Mouse (Mus musculus) lung, embryonic 14.5 days (tissue): Measurements from ENCODE around the gene Ntpcr. TPM values are rescaled to one million over a fixed set of nuclear protein-coding genes. Genes with fewer than 3 reads are reported as not detected.
A peak's percentile ranks its signal among the peaks of the same experiment; 100 is the strongest.

ENCODE experiments used
- ATAC-seq: fragments of 200-750 bp; cut with Nextera tagmentation; 2 replicates; pipeline ENCODE4 v1.8.0; 2017; ENCODE audit warnings: mild to moderate bottlenecking, moderate TSS enrichment, moderate library complexity; ENCODE audit not compliant: insufficient read depth
- DNase-seq: peaks from one replicate; pipeline ENCODE4 v3.0.0-alpha.2; 2015
- H3K27ac ChIP-seq: fragments of 300-500 bp; sonication (generic); 2 replicates; pipeline ENCODE4 v1.5.1; 2014; ENCODE audit warnings: low read depth, mild to moderate bottlenecking, moderate library complexity
- H3K27me3 ChIP-seq: fragments of 300-500 bp; sonication (generic); 2 replicates; pipeline ENCODE4 v1.6.1; 2014; ENCODE audit warnings: low read length, control low read depth; ENCODE audit not compliant: insufficient read depth
- H3K36me3 ChIP-seq: fragments of 300-500 bp; sonication (generic); 2 replicates; pipeline ENCODE4 v1.6.1; 2014; ENCODE audit warnings: control low read depth; ENCODE audit not compliant: insufficient read depth
- H3K4me1 ChIP-seq: fragments of 300-500 bp; sonication (generic); 2 replicates; pipeline ENCODE4 v1.6.1; 2014; ENCODE audit warnings: antibody characterized with exemption, control low read depth; ENCODE audit not compliant: insufficient read depth
- H3K4me2 ChIP-seq: fragments of 300-500 bp; sonication (generic); 2 replicates; pipeline ENCODE4 v1.6.1; 2014; ENCODE audit warnings: mild to moderate bottlenecking
- H3K4me3 ChIP-seq: fragments of 300-500 bp; sonication (generic); 2 replicates; pipeline ENCODE4 v1.5.1; 2014; ENCODE audit warnings: low read depth, low read length
- H3K9ac ChIP-seq: fragments of 300-500 bp; sonication (generic); 2 replicates; pipeline ENCODE4 v1.6.1; 2014
- H3K9me3 ChIP-seq: fragments of 300-500 bp; sonication (generic); 2 replicates; pipeline ENCODE4 v1.6.1; 2016; ENCODE audit warnings: low read depth, low read length, control low read depth
- CTCF ChIP-seq: IDR thresholded peaks from 2 replicates; pipeline ENCODE4 v1.5.1; 2016; ENCODE audit warnings: antibody characterized with exemption, low read depth
- WGBS: fragments of 180-500 bp; shearing (Covaris S2); extraction: QIAGEN DNeasy Blood & Tissue Kit; methylation state at CpG from one replicate; pipeline ENCODE4 v1.1.7; 2014; 5-methylcytosine and 5-hydroxymethylcytosine counted together
- polyA plus RNA-seq: library from polyadenylated mRNA; unstranded; fragments of >200 nt; fragmentation: Nextera tagmentation; extraction: Ambion mirVana; gene quantifications from 2 replicates; pipeline ENCODE4 v1.2.1, GENCODE M21; 2014

Ntpcr gene
- polyA plus RNA-seq, 1 experiment from 2014 or later = 33.0 TPM

GRCm38 (mm10) chr8:125693197-125693596 is 36.6 kb upstream of the Ntpcr start:
- Histone ChIP-seq H3K36me3 (no peaks in the 10 kb centered on the region), H3K9ac (no peak overlapping the region), H3K27ac (no peak overlapping the region), H3K4me1 (no peaks in the 10 kb centered on the region; the same call in 1 of the 2 replicates), H3K4me2 (no peak overlapping the region), H3K9me3 (no peaks in the 10 kb centered on the region), H3K27me3 (no peaks in the 10 kb centered on the region), H3K4me3 (no peak overlapping the region)
- 0 out of 2 replicates have a peak, but pooled peaks have one; percentile 41 for ATAC-seq
- DNase-seq = no peak
- TF ChIP-seq CTCF = no peak
- 72% methylated on average over 3 of the region's 3 CpGs for WGBS

GRCm38 (mm10) chr8:125695951-125696350 is 33.8 kb upstream of the Ntpcr start:
- Histone ChIP-seq H3K4me3 (no peak overlapping the region), H3K4me1 (no peaks in the 10 kb centered on the region; the same call in 1 of the 2 replicates), H3K27ac (no peak overlapping the region), H3K9me3 (no peaks in the 10 kb centered on the region; the same call in 1 of the 2 replicates), H3K4me2 (no peak overlapping the region), H3K36me3 (no peaks in the 10 kb centered on the region), H3K27me3 (no peaks in the 10 kb centered on the region), H3K9ac (no peak overlapping the region)
- DNase-seq (no peak), ATAC-seq (no peak)
- no peak for TF ChIP-seq CTCF
- WGBS = 78% methylated on average over 6 of the region's 6 CpGs

DNA sequence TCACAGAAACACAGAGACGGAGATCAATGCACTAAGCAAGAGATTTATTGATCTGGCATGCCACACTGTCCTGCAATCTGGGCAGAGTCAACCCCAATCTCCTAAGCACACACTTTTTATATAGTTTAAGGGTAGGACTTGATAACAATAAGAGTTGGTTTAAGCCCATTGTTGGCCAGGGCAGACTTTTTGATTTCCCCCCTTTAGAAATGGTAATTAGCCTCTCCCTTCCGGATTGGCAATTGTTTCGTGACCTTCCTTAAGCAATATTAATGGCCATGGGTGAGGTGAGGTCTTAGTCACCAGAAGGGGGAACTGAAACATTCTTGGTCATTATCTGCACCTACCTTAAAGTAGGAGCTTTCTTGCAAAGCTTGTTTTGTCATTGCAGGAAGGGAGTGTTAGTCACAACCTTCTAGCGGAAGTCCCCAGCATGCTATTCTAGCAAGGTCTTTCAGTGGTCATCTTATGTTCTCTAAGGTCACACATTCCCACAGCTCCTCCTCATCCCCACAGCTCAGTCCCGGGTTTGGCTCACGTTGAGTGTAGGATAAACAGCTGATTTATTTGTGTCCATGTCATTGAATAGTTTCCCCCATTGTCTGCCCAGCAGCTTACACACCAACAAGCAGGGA is 30.3 kb upstream of the Ntpcr start:
- WGBS = 75% methylated on average over 6 of the region's 6 CpGs
- no peaks in the 10 kb centered on the region for H3K27me3 ChIP-seq
- no peaks in the 10 kb centered on the region for H3K36me3 ChIP-seq
- H3K27ac ChIP-seq = no peak overlapping the region
- no peaks in the 10 kb centered on the region; the same call in 1 of the 2 replicates for H3K9me3 ChIP-seq
- DNase-seq (no peak), ATAC-seq (no peak)
- H3K4me2 ChIP-seq = no peak overlapping the region
- H3K4me1 ChIP-seq = no peaks in the 10 kb centered on the region
- H3K9ac ChIP-seq = no peak overlapping the region
- H3K4me3 ChIP-seq = no peak overlapping the region
- no peak for TF ChIP-seq CTCF

DNA sequence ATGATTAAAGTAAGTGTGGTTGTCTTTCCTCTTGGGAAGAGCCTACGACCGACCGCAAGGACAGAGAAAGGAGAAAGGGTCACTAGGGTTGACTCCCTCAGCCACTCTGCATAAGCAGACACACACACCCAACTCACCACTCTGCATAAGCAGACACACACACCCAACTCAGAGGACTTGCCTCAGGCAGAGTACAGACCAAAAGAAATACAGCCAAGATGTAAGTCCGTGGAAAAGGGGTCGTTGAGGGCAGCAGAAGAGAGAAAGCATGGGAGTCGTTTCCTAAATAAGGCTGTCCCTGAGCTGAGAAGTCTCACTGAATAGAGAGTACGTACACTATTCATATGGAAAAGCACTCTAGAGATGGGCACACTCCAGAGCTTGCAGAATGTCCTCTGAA is 29.4 kb upstream of the Ntpcr start:
- Histone ChIP-seq H3K27me3 (no peaks in the 10 kb centered on the region), H3K4me2 (no peak overlapping the region), H3K9ac (no peak overlapping the region), H3K4me3 (no peak overlapping the region), H3K27ac (no peak overlapping the region), H3K36me3 (no peaks in the 10 kb centered on the region), H3K4me1 (no peaks in the 10 kb centered on the region), H3K9me3 (no peaks in the 10 kb centered on the region; the same call in 1 of the 2 replicates)
- DNase-seq (no peak), ATAC-seq (no peak)
- TF ChIP-seq CTCF = no peak
- 71% methylated on average over 7 of the region's 7 CpGs for WGBS

DNA sequence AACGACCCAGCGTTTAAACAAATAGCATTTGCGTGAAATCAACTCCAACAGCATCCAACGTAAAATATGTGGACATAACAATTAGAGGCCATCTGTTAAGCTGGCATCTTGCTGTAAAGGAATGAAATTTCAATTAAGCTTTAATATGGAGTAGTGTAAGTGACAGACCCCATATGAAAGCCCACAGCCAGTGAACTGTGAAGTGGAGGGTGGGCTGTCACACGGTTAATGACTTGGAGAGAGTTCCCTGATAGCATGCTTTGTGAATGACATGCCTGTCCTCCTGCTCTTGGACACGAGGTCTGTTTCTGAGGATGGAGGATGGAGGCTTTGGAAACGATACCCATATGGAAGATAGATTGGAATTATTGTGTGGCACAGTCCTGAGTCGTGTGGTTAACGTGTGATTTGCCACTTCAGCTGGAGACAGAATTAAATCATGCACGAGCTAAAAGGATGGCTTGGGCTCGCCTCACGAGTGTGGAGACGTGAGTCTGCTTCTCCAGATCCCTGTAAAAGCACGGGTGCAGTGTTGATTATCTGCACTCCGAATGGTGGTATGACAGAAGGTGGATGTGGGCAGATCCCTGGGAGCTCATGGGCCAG is 26.8 kb upstream of the Ntpcr start:
- Histone ChIP-seq H3K9ac (no peak overlapping the region), H3K36me3 (no peaks in the 10 kb centered on the region), H3K4me3 (no peak overlapping the region), H3K4me2 (no peak overlapping the region), H3K9me3 (no peaks in the 10 kb centered on the region; the same call in 1 of the 2 replicates), H3K4me1 (no peaks in the 10 kb centered on the region), H3K27ac (no peak overlapping the region), H3K27me3 (no peaks in the 10 kb centered on the region)
- no peak for TF ChIP-seq CTCF
- DNase-seq (no peak), ATAC-seq (no peak)
- 77% methylated on average over 15 of the region's 15 CpGs for WGBS

- H3K27ac ChIP-seq = no peak overlapping the region
- no peaks in the 10 kb centered on the region for H3K27me3 ChIP-seq
- no peaks in the 10 kb centered on the region for H3K4me1 ChIP-seq
- no peak overlapping the region for H3K4me2 ChIP-seq
- TF ChIP-seq CTCF = no peak
- no peaks in the 10 kb centered on the region for H3K9me3 ChIP-seq
- 82% methylated on average over 6 of the region's 6 CpGs for WGBS
- ATAC-seq (no peak), DNase-seq (no peak)
- H3K36me3 ChIP-seq = no peaks in the 10 kb centered on the region
- H3K4me3 ChIP-seq = no peak overlapping the region
- H3K9ac ChIP-seq = no peak overlapping the region
Observed at GRCm38 (mm10) chr8:125704434-125704833, 25.3 kb upstream of the Ntpcr start.

DNA sequence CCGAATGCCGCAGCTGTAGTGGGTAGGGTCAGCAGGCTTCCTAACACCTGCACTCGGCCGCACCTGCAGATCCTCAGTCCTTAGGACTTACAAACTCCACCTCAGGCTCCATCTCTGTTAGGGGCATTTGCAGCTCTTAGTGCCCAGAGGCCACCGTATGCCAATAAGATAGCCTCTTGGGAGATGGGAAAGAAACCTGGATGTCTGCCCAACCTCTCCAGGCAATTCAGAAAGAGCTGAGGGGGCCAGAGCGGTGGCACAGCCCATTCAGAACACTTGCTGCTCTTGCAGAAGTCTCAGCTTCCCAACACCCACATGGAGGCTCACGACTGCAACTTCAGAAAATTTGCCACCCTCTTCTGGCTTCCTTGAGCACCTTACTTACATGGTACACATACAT is 23.9 kb upstream of the Ntpcr start:
- H3K27ac ChIP-seq = no peak overlapping the region
- no peaks in the 10 kb centered on the region for H3K36me3 ChIP-seq
- no peaks in the 10 kb centered on the region for H3K27me3 ChIP-seq
- no peak overlapping the region for H3K9ac ChIP-seq
- no peak overlapping the region for H3K4me3 ChIP-seq
- 87% methylated on average over 7 of the region's 7 CpGs for WGBS
- ATAC-seq (no peak), DNase-seq (no peak)
- H3K4me1 ChIP-seq = no peaks in the 10 kb centered on the region
- no peak for TF ChIP-seq CTCF
- H3K4me2 ChIP-seq = no peak overlapping the region
- no peaks in the 10 kb centered on the region for H3K9me3 ChIP-seq
